Mouse (Mus musculus): ENCODE data around the gene Olfr325. TPM values are rescaled to one million over a fixed set of nuclear protein-coding genes. Genes with fewer than 3 reads are reported as not detected.
A peak's percentile ranks its signal among the peaks of the same experiment; 100 is the strongest.

Olfr325 gene
- polyA plus RNA-seq, 1 experiment from 2014 or later: not detected

- no peak for ATAC-seq (ENCODE audit: insufficient read depth, low FRiP score)
- Histone ChIP-seq H3K36me3 (ENCODE audit: control insufficient read depth, insufficient read depth, low read length) (no peaks in the 10 kb centered on the region), H3K4me1 (ENCODE audit: control insufficient read depth, insufficient read depth, low read length) (peaks cover 11% of the 10 kb centered on the region; the same call in 1 of the 2 replicates), H3K9me3 (replicated peaks; ENCODE audit: control insufficient read depth, low read length) (no peaks in the 10 kb centered on the region), H3K9ac (ENCODE audit: low read length) (no peak within 1 kb of the TSS), H3K4me3 (replicated peaks; ENCODE audit: low read length) (no peak within 1 kb of the TSS), H3K4me2 (ENCODE audit: low read depth, low read length) (no peak within 1 kb of the TSS), H3K27ac (ENCODE audit: low read length) (no peak within 1 kb of the TSS), H3K27me3 (ENCODE audit: control insufficient read depth, insufficient read depth, low read length) (no peaks in the 10 kb centered on the region)
- 91% methylated on average over 4 of the region's 4 CpGs for WGBS
Measured at GRCm38 (mm10) chr11:58615975-58616374, 38.4 kb downstream of the Olfr325 start, which contains the start of gene 2210407C18Rik. Gene 2210407C18Rik, minus strand, starts transcription at chr11:58616075.

DNA sequence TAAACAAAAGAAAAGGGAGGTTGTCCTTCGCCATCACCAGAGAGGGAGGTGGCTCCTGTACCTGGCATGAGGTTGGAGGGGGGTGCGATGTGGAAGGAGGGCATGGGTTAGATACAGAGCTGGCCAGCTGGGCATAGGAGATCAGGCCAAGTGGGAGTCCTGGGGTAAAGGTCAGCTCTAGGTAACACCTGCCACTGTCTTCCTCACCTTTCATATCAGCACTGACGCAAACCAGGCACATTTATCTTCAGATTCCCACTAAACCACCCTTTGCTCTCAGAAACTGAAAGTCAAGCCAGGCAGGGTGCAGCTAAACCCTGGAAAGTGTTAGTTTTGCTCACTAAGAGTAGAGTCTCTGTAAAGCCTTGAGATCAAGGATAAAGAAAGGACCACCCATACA is 40.8 kb downstream of the Olfr325 start:
- Histone ChIP-seq H3K4me3 (replicated peaks; ENCODE audit: low read length) (no peak overlapping the region), H3K9me3 (replicated peaks; ENCODE audit: control insufficient read depth, low read length) (no peaks in the 10 kb centered on the region), H3K9ac (ENCODE audit: low read length) (no peak overlapping the region), H3K27me3 (ENCODE audit: control insufficient read depth, insufficient read depth, low read length) (no peaks in the 10 kb centered on the region), H3K4me1 (ENCODE audit: control insufficient read depth, insufficient read depth, low read length) (peaks cover 11% of the 10 kb centered on the region; the same call in 1 of the 2 replicates), H3K27ac (ENCODE audit: low read length) (peak overlapping the region; percentile 61), H3K36me3 (ENCODE audit: control insufficient read depth, insufficient read depth, low read length) (no peaks in the 10 kb centered on the region), H3K4me2 (ENCODE audit: low read depth, low read length) (0 out of 2 replicates have a peak overlapping the region, but pooled peaks have one; percentile 17)
- ATAC-seq (ENCODE audit: insufficient read depth, low FRiP score): peak; percentile 58; the same call in 1 of the 2 replicates
- WGBS: 38% methylated on average over 3 of the region's 3 CpGs

GRCm38 (mm10) chr11:58618793-58619192 is 41.3 kb downstream of the Olfr325 start:
- Histone ChIP-seq H3K9me3 (replicated peaks; ENCODE audit: control insufficient read depth, low read length) (no peaks in the 10 kb centered on the region), H3K27me3 (ENCODE audit: control insufficient read depth, insufficient read depth, low read length) (no peaks in the 10 kb centered on the region), H3K4me2 (ENCODE audit: low read depth, low read length) (0 out of 2 replicates have a peak overlapping the region, but pooled peaks have one; percentile 17), H3K27ac (ENCODE audit: low read length) (peak overlapping the region; percentile 61), H3K9ac (ENCODE audit: low read length) (no peak overlapping the region), H3K4me3 (replicated peaks; ENCODE audit: low read length) (no peak overlapping the region), H3K36me3 (ENCODE audit: control insufficient read depth, insufficient read depth, low read length) (no peaks in the 10 kb centered on the region), H3K4me1 (ENCODE audit: control insufficient read depth, insufficient read depth, low read length) (peaks cover 11% of the 10 kb centered on the region; the same call in 1 of the 2 replicates)
- 66% methylated on average over 6 of the region's 6 CpGs for WGBS
- ATAC-seq (ENCODE audit: insufficient read depth, low FRiP score): peak; percentile 71; the same call in 1 of the 2 replicates

DNA sequence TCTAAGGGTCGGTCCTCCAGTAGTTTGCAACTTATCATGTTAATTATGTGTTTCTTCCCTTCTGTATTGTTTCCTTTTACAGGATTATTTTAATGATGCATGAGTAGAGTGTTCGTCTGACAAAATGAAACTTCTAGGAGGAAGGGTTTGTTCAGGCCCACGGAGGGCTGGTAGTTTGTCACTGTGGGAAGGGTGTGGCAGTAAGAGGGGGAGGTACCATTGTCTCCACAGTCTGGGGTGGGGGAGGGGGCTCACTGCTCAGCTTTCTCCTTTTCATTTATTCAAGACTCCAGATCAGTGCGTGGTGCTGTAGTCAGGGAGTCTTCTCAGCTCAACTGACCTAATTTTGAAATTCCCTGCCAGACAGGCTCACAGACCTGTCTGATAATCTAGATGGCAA is 48.6 kb downstream of the Olfr325 start:
- no peak for ATAC-seq (ENCODE audit: insufficient read depth, low FRiP score)
- WGBS: 44% methylated on average over 4 of the region's 4 CpGs
- no peaks in the 10 kb centered on the region for H3K27me3 ChIP-seq (ENCODE audit: control insufficient read depth, insufficient read depth, low read length)

GRCm38 (mm10) chr11:58630401-58630800 is 52.9 kb downstream of the Olfr325 start, which contains the start of gene Olfr323:
Gene Olfr323, minus strand, starts transcription at chr11:58630501.
- Histone ChIP-seq H3K4me2 (ENCODE audit: low read depth, low read length) (no peak within 1 kb of the TSS), H3K27ac (ENCODE audit: low read length) (no peak within 1 kb of the TSS), H3K9ac (ENCODE audit: low read length) (no peak within 1 kb of the TSS), H3K27me3 (ENCODE audit: control insufficient read depth, insufficient read depth, low read length) (no peaks in the 10 kb centered on the region), H3K36me3 (ENCODE audit: control insufficient read depth, insufficient read depth, low read length) (no peaks in the 10 kb centered on the region), H3K9me3 (replicated peaks; ENCODE audit: control insufficient read depth, low read length) (no peaks in the 10 kb centered on the region), H3K4me3 (replicated peaks; ENCODE audit: low read length) (no peak within 1 kb of the TSS), H3K4me1 (ENCODE audit: control insufficient read depth, insufficient read depth, low read length) (no peaks in the 10 kb centered on the region)
- WGBS: 72% methylated on average over 5 of the region's 5 CpGs
- ATAC-seq (ENCODE audit: insufficient read depth, low FRiP score): no peak

More for the DNA sequence above, 48.6 kb downstream of the Olfr325 start:
- H3K9ac ChIP-seq (ENCODE audit: low read length): no peak overlapping the region
- H3K36me3 ChIP-seq (ENCODE audit: control insufficient read depth, insufficient read depth, low read length): no peaks in the 10 kb centered on the region
- H3K4me1 ChIP-seq (ENCODE audit: control insufficient read depth, insufficient read depth, low read length): no peaks in the 10 kb centered on the region
- H3K4me3 ChIP-seq (replicated peaks; ENCODE audit: low read length): no peak overlapping the region
- no peak overlapping the region for H3K4me2 ChIP-seq (ENCODE audit: low read depth, low read length)
- H3K27ac ChIP-seq (ENCODE audit: low read length): no peak overlapping the region
- H3K9me3 ChIP-seq (replicated peaks; ENCODE audit: control insufficient read depth, low read length): no peaks in the 10 kb centered on the region

Other genes with a start within 250 kb of the Olfr325 start
- 44.8 and 52.1 TPM in 2 replicates for gene Zfp672, start 247.4 kb upstream of the Olfr325 start, polyA plus RNA-seq (2015; fragmentation: Nextera tagmentation; extraction: Ambion mirVana)
- 29.8 and 37.1 TPM in 2 replicates for gene Sh3bp5l, start 247.0 kb upstream of the Olfr325 start, polyA plus RNA-seq (2015; fragmentation: Nextera tagmentation; extraction: Ambion mirVana)
- gene Lypd8, start 198.7 kb upstream of the Olfr325 start, polyA plus RNA-seq (2015; fragmentation: Nextera tagmentation; extraction: Ambion mirVana): 213 and 226 TPM in 2 replicates
- gene 1810065E05Rik, start 156.6 kb upstream of the Olfr325 start, polyA plus RNA-seq (2015; fragmentation: Nextera tagmentation; extraction: Ambion mirVana): not detected in 2 replicates
- not detected in 2 replicates for gene Gm12253, start 145.2 kb upstream of the Olfr325 start, polyA plus RNA-seq (2015; fragmentation: Nextera tagmentation; extraction: Ambion mirVana)
- not detected in 2 replicates for gene Lypd9, start 124.8 kb upstream of the Olfr325 start, polyA plus RNA-seq (2015; fragmentation: Nextera tagmentation; extraction: Ambion mirVana)
- not detected in 2 replicates for gene Olfr30, start 115.5 kb upstream of the Olfr325 start, polyA plus RNA-seq (2015; fragmentation: Nextera tagmentation; extraction: Ambion mirVana)
- not detected in 2 replicates for gene Olfr332, start 85.2 kb upstream of the Olfr325 start, polyA plus RNA-seq (2015; fragmentation: Nextera tagmentation; extraction: Ambion mirVana)
- gene Olfr331, start 75.2 kb upstream of the Olfr325 start, polyA plus RNA-seq (2015; fragmentation: Nextera tagmentation; extraction: Ambion mirVana): not detected in 2 replicates
- gene Olfr330, start 42.9 kb upstream of the Olfr325 start, polyA plus RNA-seq (2015; fragmentation: Nextera tagmentation; extraction: Ambion mirVana): not detected in 2 replicates
- gene Olfr329-ps, start 31.3 kb upstream of the Olfr325 start, polyA plus RNA-seq (2015; fragmentation: Nextera tagmentation; extraction: Ambion mirVana): not detected in 2 replicates
- not detected in 2 replicates for gene Olfr328, start 22.1 kb upstream of the Olfr325 start, polyA plus RNA-seq (2015; fragmentation: Nextera tagmentation; extraction: Ambion mirVana)
- gene Olfr224, start 7.2 kb upstream of the Olfr325 start, polyA plus RNA-seq (2015; fragmentation: Nextera tagmentation; extraction: Ambion mirVana): not detected in 2 replicates
- gene Olfr324, start 17.4 kb downstream of the Olfr325 start, polyA plus RNA-seq (2015; fragmentation: Nextera tagmentation; extraction: Ambion mirVana): not detected in 2 replicates
- gene 2210407C18Rik, start 38.3 kb downstream of the Olfr325 start, polyA plus RNA-seq (2015; fragmentation: Nextera tagmentation; extraction: Ambion mirVana): 4.2 and 15.4 TPM in 2 replicates
- gene Olfr323, start 52.8 kb downstream of the Olfr325 start, polyA plus RNA-seq (2015; fragmentation: Nextera tagmentation; extraction: Ambion mirVana): 0.17 TPM in 1 of 2 replicates, not detected in the other
- gene Trim58, start 62.7 kb downstream of the Olfr325 start, polyA plus RNA-seq (2015; fragmentation: Nextera tagmentation; extraction: Ambion mirVana): 0.66 and 0.67 TPM in 2 replicates
- gene Olfr322, start 81.1 kb downstream of the Olfr325 start, polyA plus RNA-seq (2015; fragmentation: Nextera tagmentation; extraction: Ambion mirVana): not detected in 2 replicates
- gene Olfr320, start 103.4 kb downstream of the Olfr325 start, polyA plus RNA-seq (2015; fragmentation: Nextera tagmentation; extraction: Ambion mirVana): not detected in 2 replicates
- gene Olfr319, start 121.4 kb downstream of the Olfr325 start, polyA plus RNA-seq (2015; fragmentation: Nextera tagmentation; extraction: Ambion mirVana): not detected in 2 replicates
- not detected in 2 replicates for gene Olfr318, start 146.3 kb downstream of the Olfr325 start, polyA plus RNA-seq (2015; fragmentation: Nextera tagmentation; extraction: Ambion mirVana)
- not detected in 2 replicates for gene Olfr317, start 161.5 kb downstream of the Olfr325 start, polyA plus RNA-seq (2015; fragmentation: Nextera tagmentation; extraction: Ambion mirVana)
- not detected in 2 replicates for gene Olfr316, start 175.0 kb downstream of the Olfr325 start, polyA plus RNA-seq (2015; fragmentation: Nextera tagmentation; extraction: Ambion mirVana)
- not detected in 2 replicates for gene Olfr315, start 195.5 kb downstream of the Olfr325 start, polyA plus RNA-seq (2015; fragmentation: Nextera tagmentation; extraction: Ambion mirVana)
- gene Olfr314, start 205.2 kb downstream of the Olfr325 start, polyA plus RNA-seq (2015; fragmentation: Nextera tagmentation; extraction: Ambion mirVana): not detected in 2 replicates
- gene Fam183b, start 224.2 kb downstream of the Olfr325 start, polyA plus RNA-seq (2015; fragmentation: Nextera tagmentation; extraction: Ambion mirVana): 5.2 and 5.4 TPM in 2 replicates
- not detected in 2 replicates for gene Olfr313, start 237.3 kb downstream of the Olfr325 start, polyA plus RNA-seq (2015; fragmentation: Nextera tagmentation; extraction: Ambion mirVana)